Comparison of ENCODE assay signal across 8 mouse cellular contexts in genomic region chr4:99120211-99121122, GRCm38 (mm10). TPM values are rescaled to one million over a fixed set of nuclear protein-coding genes. Genes with fewer than 3 reads are reported as not detected.
DNase-seq lines count a peak whose midpoint lies in the region; ATAC-seq lines count a peak whose summit lies in the region.

Dock7 (minus strand) TSS chr4:99120915.

- H3K4me2 ChIP-seq in hindbrain, embryonic 14.5 days (replicated peaks): peak within 1 kb of the TSS; percentile 67

- H3K27ac ChIP-seq in hindbrain, embryonic 14.5 days: peak within 1 kb of the TSS; percentile 93

- no peaks in the 10 kb centered on the region for H3K27me3 ChIP-seq in hindbrain, embryonic 14.5 days (ENCODE audit: control insufficient read depth, insufficient read depth, low read length)

- peaks cover 26% of the 10 kb centered on the region for H3K4me1 ChIP-seq in hindbrain, embryonic 14.5 days (replicated peaks; ENCODE audit: control insufficient read depth, insufficient read depth, low read length)

- peak; percentile 87 to 95 for DNase-seq in adrenal gland, adult (ENCODE audit: inconsistent age in 2 of 2, low spot score in 1 of 2)
- peak; percentile 77 for DNase-seq in gastrocnemius, adult 18-20 months (ENCODE audit: low spot score)
- DNase-seq in hindbrain, embryonic 14.5 days (ENCODE audit: low spot score): peak; percentile 90
- peak; percentile 79 to 83 for DNase-seq in layer of hippocampus, postnatal 25 days (ENCODE audit: extremely low spot score in 1 of 2, low spot score in 1 of 2)
- peak; percentile 87 for DNase-seq in lung, postnatal 14 days
- DNase-seq in retina, postnatal 1 day: peak; percentile 93
- peak; percentile 87 for DNase-seq in urinary bladder, adult 2 months (ENCODE audit: low spot score)

- under 1% methylated on average over 85 of the region's 117 CpGs for WGBS in hindbrain, embryonic 14.5 days

- H3K36me3 ChIP-seq in hindbrain, embryonic 14.5 days (replicated peaks; ENCODE audit: control insufficient read depth, insufficient read depth): no peaks in the 10 kb centered on the region

- peak within 1 kb of the TSS; percentile 99 for H3K9ac ChIP-seq in hindbrain, embryonic 14.5 days

- ATAC-seq in common myeloid progenitor, adult 5-6 weeks (replicated peaks; ENCODE audit: low read depth, poor library complexity, severe bottlenecking): peak; percentile 82
- ATAC-seq in hindbrain, embryonic 14.5 days (ENCODE audit: low FRiP score): peak; percentile 95

- H3K4me3 ChIP-seq in hindbrain, embryonic 14.5 days (replicated peaks; ENCODE audit: low read length): peak within 1 kb of the TSS; percentile 94

- H3K9me3 ChIP-seq in hindbrain, embryonic 14.5 days (ENCODE audit: control insufficient read depth, low read length): no peaks in the 10 kb centered on the region

RNA-seq across cellular contexts. Expression of gene Dock7, which starts in this region (rescaled TPM):
- total RNA-seq in common myeloid progenitor, adult 5-6 weeks (2017): 28.5 and 37.9 TPM in 2 replicates
- 1 to 10 TPM; 5.9 to 7.0 TPM for total RNA-seq in gastrocnemius, adult 18-20 months (2021)
- 79.2 and 86.3 TPM in 2 replicates for polyA plus RNA-seq in hindbrain, embryonic 14.5 days (2014; fragmentation: Nextera tagmentation; extraction: Ambion mirVana)
- total RNA-seq in layer of hippocampus, postnatal 25 days (2021): 10 to 100 TPM; 30.7 to 37.4 TPM
- 105 and 128 TPM in 2 replicates for polyA plus RNA-seq in urinary bladder, adult 2 months (2012; rRNA removed)

Comparison
In these comparisons a context has a peak if more than half of its experiments do, and no peak if none do; other contexts are left out.
1. Peak in every context shown above with its lines: DNase-seq, ATAC-seq, H3K4me3 ChIP-seq and H3K27ac ChIP-seq.